Mouse (Mus musculus) forebrain, embryonic 10.5 days (tissue): ENCODE data around the gene Psmd5. TPM values are rescaled to one million over a fixed set of nuclear protein-coding genes. Genes with fewer than 3 reads are reported as not detected.

Source experiments
- DNase-seq: peaks from one replicate; pipeline ENCODE4 v3.0.0-alpha.2; 2017; ENCODE audit warnings: low spot score; ENCODE audit errors: extremely low spot score
- H3K27ac ChIP-seq: fragments of 300-500 bp; sonication (generic); 2 replicates; pipeline ENCODE4 v1.5.1; 2016; ENCODE audit warnings: mild to moderate bottlenecking
- H3K27me3 ChIP-seq: fragments of 300-500 bp; sonication (generic); 2 replicates; pipeline ENCODE4 v1.6.1; 2016; ENCODE audit warnings: mild to moderate bottlenecking; ENCODE audit not compliant: poor library complexity, severe bottlenecking
- H3K36me3 ChIP-seq: fragments of 300-500 bp; sonication (generic); replicated peaks from 2 replicates; pipeline ENCODE4 v1.6.1; 2016; ENCODE audit warnings: mild to moderate bottlenecking, moderate library complexity
- H3K4me1 ChIP-seq: fragments of 300-500 bp; sonication (generic); 2 replicates; pipeline ENCODE4 v1.6.1; 2016
- H3K4me3 ChIP-seq: fragments of 300-500 bp; sonication (generic); 2 replicates; pipeline ENCODE4 v1.5.1; 2016; ENCODE audit warnings: mild to moderate bottlenecking, moderate library complexity
- H3K9me3 ChIP-seq: fragments of 300-500 bp; sonication (generic); 2 replicates; pipeline ENCODE4 v1.6.1; 2016; ENCODE audit warnings: mild to moderate bottlenecking, moderate library complexity
- WGBS: fragments of 180-500 bp; shearing (Covaris S2); methylation state at CpG from one replicate; pipeline ENCODE4 v1.1.7; 2016; 5-methylcytosine and 5-hydroxymethylcytosine counted together
- polyA plus RNA-seq: library from polyadenylated mRNA; unstranded; fragments of >200 nt; fragmentation: Nextera tagmentation; extraction: Ambion mirVana; gene quantifications from 2 replicates; pipeline ENCODE4 v1.2.1, GENCODE M21; 2016

Psmd5 gene
- polyA plus RNA-seq, 1 experiment from 2014 or later: 127 TPM

DNA sequence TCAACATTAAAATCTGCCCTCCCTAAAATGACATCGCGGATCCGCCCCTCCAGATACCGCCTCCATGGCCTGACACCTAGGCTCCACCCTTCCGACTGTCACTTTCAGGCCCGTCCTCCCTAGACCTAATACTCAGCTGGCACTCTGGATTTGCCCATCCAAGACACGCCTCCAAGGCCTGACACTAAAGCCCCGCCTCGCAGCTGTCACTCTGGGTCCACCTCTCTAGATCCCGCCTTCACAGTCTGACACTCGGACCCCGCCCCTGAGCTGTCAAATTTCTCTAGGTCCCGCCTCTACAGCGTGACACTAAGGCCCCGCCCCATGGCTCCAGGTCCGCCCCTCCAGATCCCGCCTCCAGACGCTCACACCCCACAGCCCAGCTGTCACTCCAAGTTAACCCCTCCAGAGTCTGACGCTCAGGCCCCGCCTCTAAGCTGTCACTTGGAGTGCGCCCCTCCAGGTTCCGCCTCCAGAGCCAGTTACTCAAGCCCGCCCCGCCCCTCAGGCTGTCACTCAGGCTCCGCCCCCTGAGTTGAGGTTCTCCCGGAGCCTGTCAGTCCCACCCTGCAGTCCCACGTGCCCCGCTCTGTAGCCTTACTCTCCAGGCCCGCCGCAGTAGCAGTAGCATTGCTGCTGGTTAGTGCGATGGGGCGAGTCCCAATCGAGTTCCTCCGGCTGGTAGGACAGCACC is 30.2 kb upstream of the Psmd5 start:
- peak overlapping the region; percentile 54; the same call in 1 of the 2 replicates for H3K27ac ChIP-seq
- peaks cover 3% of the 10 kb centered on the region; the same call in 1 of the 2 replicates for H3K36me3 ChIP-seq
- H3K4me1 ChIP-seq: peaks cover 29% of the 10 kb centered on the region
- H3K4me3 ChIP-seq: peak overlapping the region; percentile 45
- no peaks in the 10 kb centered on the region for H3K9me3 ChIP-seq
- peaks cover 30% of the 10 kb centered on the region for H3K27me3 ChIP-seq
- DNase-seq: peak; percentile 98
- WGBS: under 1% methylated on average over 34 of the region's 34 CpGs

- H3K4me3 ChIP-seq: no peak overlapping the region
These were observed 29.1 kb upstream of the Psmd5 start for GRCm38 (mm10) chr2:34903652-34904405.

GRCm38 (mm10) chr2:34903191-34903590 is 28.4 kb upstream of the Psmd5 start:
- peaks cover 24% of the 10 kb centered on the region for H3K27me3 ChIP-seq
- H3K9me3 ChIP-seq: no peaks in the 10 kb centered on the region
- H3K36me3 ChIP-seq: peaks cover 3% of the 10 kb centered on the region; the same call in 1 of the 2 replicates
- H3K4me1 ChIP-seq: peaks cover 30% of the 10 kb centered on the region
- WGBS: 95% methylated on average over 7 of the region's 7 CpGs
- H3K4me3 ChIP-seq: no peak overlapping the region
- H3K27ac ChIP-seq: no peak overlapping the region
- no peak for DNase-seq

More at GRCm38 (mm10) chr2:34903652-34904405, 29.1 kb upstream of the Psmd5 start:
- H3K36me3 ChIP-seq: peaks cover 3% of the 10 kb centered on the region; the same call in 1 of the 2 replicates
- H3K27ac ChIP-seq: peak overlapping the region; percentile 54; the same call in 1 of the 2 replicates
- peaks cover 29% of the 10 kb centered on the region for H3K4me1 ChIP-seq
- 82% methylated on average over 4 of the region's 4 CpGs for WGBS
- peaks cover 20% of the 10 kb centered on the region for H3K27me3 ChIP-seq
- no peaks in the 10 kb centered on the region for H3K9me3 ChIP-seq
- no peak for DNase-seq

DNA sequence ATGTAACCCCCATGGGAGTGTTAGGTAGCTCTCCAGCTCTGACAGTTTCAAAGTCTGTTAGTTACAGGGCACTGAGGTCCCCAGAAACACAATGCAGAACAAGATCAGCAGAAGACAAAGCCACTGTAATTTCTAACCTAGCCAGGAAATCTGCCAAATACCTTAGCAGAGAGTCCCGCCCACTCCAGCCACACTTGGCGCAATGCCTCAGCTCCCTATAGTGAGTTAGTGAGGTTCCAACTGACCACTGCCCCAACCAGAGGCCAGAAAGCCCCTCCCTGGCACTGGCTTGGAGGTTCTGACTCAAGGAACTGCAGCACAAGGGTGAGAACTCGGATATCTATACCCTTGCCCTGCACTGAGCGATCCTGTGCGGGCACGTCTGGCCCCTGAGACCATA is 28.0 kb upstream of the Psmd5 start:
- Histone ChIP-seq H3K4me3 (no peak overlapping the region), H3K4me1 (peaks cover 34% of the 10 kb centered on the region), H3K36me3 (peaks cover 3% of the 10 kb centered on the region; the same call in 1 of the 2 replicates), H3K9me3 (no peaks in the 10 kb centered on the region), H3K27me3 (peaks cover 21% of the 10 kb centered on the region), H3K27ac (no peak overlapping the region)
- no peak for DNase-seq
- WGBS: 85% methylated on average over 6 of the region's 6 CpGs

GRCm38 (mm10) chr2:34901726-34902125 is 27.0 kb upstream of the Psmd5 start:
- DNase-seq: no peak
- no peak overlapping the region for H3K27ac ChIP-seq
- no peak overlapping the region for H3K4me3 ChIP-seq
- H3K36me3 ChIP-seq: peaks cover 3% of the 10 kb centered on the region; the same call in 1 of the 2 replicates
- WGBS: 76% methylated on average over 4 of the region's 4 CpGs
- H3K27me3 ChIP-seq: peaks cover 12% of the 10 kb centered on the region
- peaks cover 31% of the 10 kb centered on the region for H3K4me1 ChIP-seq
- H3K9me3 ChIP-seq: no peaks in the 10 kb centered on the region

- DNase-seq: no peak
- peaks cover 24% of the 10 kb centered on the region for H3K4me1 ChIP-seq
- H3K27me3 ChIP-seq: 0 out of 2 replicates have a peak, but pooled peaks cover 5% of the 10 kb centered on the region
- 85% methylated on average over 1 of the region's 1 CpGs for WGBS
- H3K4me3 ChIP-seq: no peak overlapping the region
- H3K36me3 ChIP-seq: peaks cover 3% of the 10 kb centered on the region; the same call in 1 of the 2 replicates
- no peak overlapping the region for H3K27ac ChIP-seq
- H3K9me3 ChIP-seq: no peaks in the 10 kb centered on the region
These were observed 25.6 kb upstream of the Psmd5 start for GRCm38 (mm10) chr2:34900412-34900811.

DNA sequence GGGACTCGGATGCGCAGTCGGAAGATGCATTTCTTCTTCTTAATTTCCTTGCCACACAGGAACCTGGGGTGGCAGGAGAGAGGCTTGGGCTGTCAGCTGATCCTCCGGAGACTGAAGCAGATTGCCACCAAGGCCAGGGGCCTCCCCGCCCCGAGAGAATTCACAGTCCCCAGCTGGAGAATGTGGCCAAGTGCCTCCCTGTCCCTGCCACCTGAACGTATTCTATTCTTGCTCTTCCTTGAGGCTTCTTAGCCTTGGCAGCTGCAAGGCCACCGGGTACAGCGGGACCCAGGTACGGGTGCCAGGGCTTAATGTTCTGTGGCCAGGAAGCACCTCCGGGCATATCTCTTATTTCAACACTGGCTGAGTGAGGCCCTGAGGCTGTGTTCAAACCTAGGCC is 24.9 kb upstream of the Psmd5 start:
- WGBS: 87% methylated on average over 11 of the region's 11 CpGs
- peaks cover 3% of the 10 kb centered on the region; the same call in 1 of the 2 replicates for H3K36me3 ChIP-seq
- H3K4me3 ChIP-seq: no peak overlapping the region
- no peaks in the 10 kb centered on the region for H3K9me3 ChIP-seq
- 0 out of 2 replicates have a peak, but pooled peaks cover 5% of the 10 kb centered on the region for H3K27me3 ChIP-seq
- H3K4me1 ChIP-seq: peaks cover 18% of the 10 kb centered on the region
- no peak for DNase-seq
- no peak overlapping the region for H3K27ac ChIP-seq

- Histone ChIP-seq H3K27ac (no peak overlapping the region), H3K36me3 (peaks cover 3% of the 10 kb centered on the region; the same call in 1 of the 2 replicates), H3K4me1 (peaks cover 6% of the 10 kb centered on the region), H3K27me3 (0 out of 2 replicates have a peak, but pooled peaks cover 5% of the 10 kb centered on the region), H3K4me3 (no peak overlapping the region), H3K9me3 (no peaks in the 10 kb centered on the region)
- 22% methylated on average over 10 of the region's 10 CpGs for WGBS
- DNase-seq: no peak
These were observed 23.1 kb upstream of the Psmd5 start for GRCm38 (mm10) chr2:34897820-34898219.

DNA sequence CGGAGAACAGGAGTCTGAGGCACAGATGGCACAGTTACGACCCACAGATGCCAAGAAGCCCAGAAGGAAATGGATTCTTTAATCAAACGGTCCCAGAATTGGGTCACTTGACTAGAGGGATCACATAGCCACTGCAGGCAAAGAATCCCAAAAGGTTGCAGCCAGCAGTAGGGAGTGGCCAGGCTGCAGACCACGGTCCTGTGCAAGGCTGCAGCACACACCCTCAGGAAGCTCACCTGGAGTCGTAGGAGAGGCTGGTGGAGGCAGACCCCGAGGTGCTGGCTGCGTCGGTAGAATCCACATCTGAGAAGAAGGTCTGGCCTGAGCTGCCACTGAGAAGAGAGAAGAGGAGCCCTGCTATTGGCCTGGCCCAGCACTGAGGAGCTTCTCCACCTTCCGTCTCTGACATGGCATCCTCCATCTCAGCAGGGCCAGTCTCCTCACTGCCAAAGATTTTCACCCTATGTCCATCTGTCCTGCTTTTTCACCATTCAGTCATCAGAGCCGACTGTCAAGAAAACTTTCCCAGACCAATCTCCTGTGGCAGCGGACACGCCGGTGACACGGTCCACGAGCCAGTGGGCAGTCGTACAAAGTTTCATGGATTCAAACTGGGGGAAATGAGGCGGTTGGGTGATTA is 22.2 kb upstream of the Psmd5 start:
- H3K4me1 ChIP-seq: peaks cover 6% of the 10 kb centered on the region
- H3K27me3 ChIP-seq: 0 out of 2 replicates have a peak, but pooled peaks cover 5% of the 10 kb centered on the region
- 87% methylated on average over 17 of the region's 17 CpGs for WGBS
- H3K9me3 ChIP-seq: no peaks in the 10 kb centered on the region
- no peak for DNase-seq
- peaks cover 3% of the 10 kb centered on the region; the same call in 1 of the 2 replicates for H3K36me3 ChIP-seq
- H3K4me3 ChIP-seq: no peak overlapping the region
- H3K27ac ChIP-seq: no peak overlapping the region

DNA sequence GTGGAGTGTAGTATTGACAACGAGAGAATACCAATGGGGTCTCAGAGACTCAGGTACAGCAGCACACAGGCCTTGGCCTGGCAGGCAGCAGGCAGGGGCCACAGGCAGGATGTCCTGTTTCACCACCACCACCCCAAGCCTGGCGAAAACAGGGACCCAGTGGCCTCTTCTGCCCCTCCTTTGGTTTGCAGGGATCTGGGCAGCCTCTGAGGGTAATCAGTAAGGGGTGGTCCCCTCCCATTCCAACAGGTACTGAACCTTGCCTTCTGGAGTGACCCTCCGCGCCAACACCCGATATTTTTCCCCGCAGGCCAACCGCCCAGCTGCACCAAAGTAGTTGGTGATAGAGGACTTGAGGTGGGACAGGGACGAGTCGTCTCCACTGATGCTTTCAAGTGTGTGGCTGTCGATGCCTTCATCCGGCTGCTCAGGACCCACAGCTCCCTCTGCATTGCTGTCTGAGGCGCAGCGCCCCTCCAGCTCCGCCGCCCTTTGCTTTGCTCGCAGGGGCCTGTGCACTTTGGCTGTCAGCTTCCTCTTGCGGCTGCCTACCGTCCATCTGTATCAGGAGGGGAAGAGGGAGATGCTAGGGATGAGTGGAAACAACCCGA is 20.8 kb upstream of the Psmd5 start:
- Histone ChIP-seq H3K27ac (no peak overlapping the region), H3K4me1 (peaks cover 6% of the 10 kb centered on the region), H3K4me3 (no peak overlapping the region), H3K9me3 (no peaks in the 10 kb centered on the region), H3K36me3 (no peaks in the 10 kb centered on the region), H3K27me3 (0 out of 2 replicates have a peak, but pooled peaks cover 5% of the 10 kb centered on the region)
- DNase-seq: no peak
- 83% methylated on average over 19 of the region's 19 CpGs for WGBS

DNA sequence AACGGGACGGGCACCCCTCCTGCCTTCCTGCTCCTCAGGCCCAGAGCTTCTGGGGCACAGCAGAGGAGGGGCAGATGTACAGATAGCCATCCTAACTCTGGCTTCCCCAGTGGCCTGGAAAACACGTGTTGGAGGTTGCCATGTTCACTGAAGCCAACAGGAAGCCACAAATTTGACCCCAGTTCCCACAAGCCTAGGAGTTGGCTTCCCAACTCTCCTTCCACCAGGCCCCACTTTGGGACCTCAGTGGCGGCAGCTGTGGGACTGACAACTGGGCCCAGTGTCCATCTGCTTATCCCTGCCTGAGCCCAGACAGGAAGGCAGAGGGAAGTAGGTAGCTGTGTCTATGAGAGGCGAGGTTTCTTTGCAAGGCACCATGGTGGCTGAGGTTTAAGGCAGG is 19.2 kb upstream of the Psmd5 start:
- Histone ChIP-seq H3K9me3 (no peaks in the 10 kb centered on the region), H3K27ac (no peak overlapping the region), H3K4me1 (peaks cover 6% of the 10 kb centered on the region), H3K27me3 (0 out of 2 replicates have a peak, but pooled peaks cover 5% of the 10 kb centered on the region), H3K4me3 (no peak overlapping the region), H3K36me3 (no peaks in the 10 kb centered on the region)
- no peak for DNase-seq
- 79% methylated on average over 5 of the region's 5 CpGs for WGBS

DNA sequence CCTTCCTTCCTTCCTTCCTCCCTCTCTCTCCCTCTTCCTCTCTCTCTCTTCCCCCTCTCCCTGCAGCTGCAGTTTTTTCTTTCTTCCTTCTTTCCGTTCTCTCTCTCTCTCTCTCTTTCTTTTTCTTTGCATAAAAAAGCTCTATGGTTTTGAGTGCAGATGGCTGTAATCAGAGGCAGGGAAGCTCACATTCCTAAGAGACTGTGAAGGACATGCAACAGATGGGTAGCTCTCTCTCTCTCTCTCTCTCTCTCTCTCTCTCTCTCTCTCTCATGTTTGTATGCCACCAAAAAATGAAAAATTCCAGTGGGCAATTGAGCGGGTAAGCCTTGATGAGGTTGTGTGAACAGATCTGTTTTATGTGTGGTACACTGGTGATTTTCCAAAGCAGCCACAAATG is 9.4 kb upstream of the Psmd5 start:
- H3K36me3 ChIP-seq: no peaks in the 10 kb centered on the region
- WGBS: 86% methylated on average over 2 of the region's 2 CpGs
- H3K9me3 ChIP-seq: no peaks in the 10 kb centered on the region
- H3K4me3 ChIP-seq: no peak overlapping the region
- peaks cover 25% of the 10 kb centered on the region for H3K27me3 ChIP-seq
- H3K4me1 ChIP-seq: peaks cover 9% of the 10 kb centered on the region
- no peak overlapping the region for H3K27ac ChIP-seq
- no peak for DNase-seq
